ENCODE assay signal across 8 mouse cellular contexts in genomic region chr6:29240806-29241205, GRCm38 (mm10). TPM values are rescaled to one million over a fixed set of nuclear protein-coding genes. Genes with fewer than 3 reads are reported as not detected.
DNase-seq lines count a peak whose midpoint lies in the region; ATAC-seq and TF ChIP-seq lines count a peak whose summit lies in the region.

No protein-coding gene starts in this region.

- intact Hi-C loops in heart, adult 2 months (cut with DNase I) = loop anchor here (1.0 to 2.0 kb wide), 4 partner anchors 24 to 70 kb away; partner anchors contain the start of gene Fam71f2

- TF ChIP-seq EP300 in heart, adult 2 months (IDR thresholded peaks at IDR 0.05; ENCODE audit: insufficient read depth, low read depth, low read length) = no peak

- H3K36me3 ChIP-seq in heart, adult 2 months (ENCODE audit: control insufficient read depth, insufficient read depth, low read length) = no peaks in the 10 kb centered on the region
- H3K36me3 ChIP-seq in heart, embryonic 12.5 days = no peaks in the 10 kb centered on the region
- H3K36me3 ChIP-seq in kidney, embryonic 16.5 days (ENCODE audit: insufficient read depth, low read length) = no peaks in the 10 kb centered on the region
- H3K36me3 ChIP-seq in thymus, adult 2 months (ENCODE audit: control insufficient read depth, insufficient read depth, low read length) = no peaks in the 10 kb centered on the region

- no peaks in the 10 kb centered on the region for H3K27me3 ChIP-seq in heart, adult 2 months (ENCODE audit: control insufficient read depth, insufficient read depth, low read length)
- H3K27me3 ChIP-seq in heart, embryonic 12.5 days (replicated peaks) = no peaks in the 10 kb centered on the region
- no peaks in the 10 kb centered on the region for H3K27me3 ChIP-seq in kidney, embryonic 16.5 days (ENCODE audit: insufficient read depth, low read length)
- H3K27me3 ChIP-seq in thymus, adult 2 months (ENCODE audit: control insufficient read depth, insufficient read depth, low read length) = no peaks in the 10 kb centered on the region

- peak; percentile 88 for TF ChIP-seq CTCF in heart, adult 2 months (IDR thresholded peaks at IDR 0.05)
- TF ChIP-seq CTCF in thymus, adult 2 months (IDR thresholded peaks at IDR 0.05; ENCODE audit: borderline replicate concordance, control insufficient read depth, extremely low read depth, insufficient read depth, low read length, poor library complexity) = peak; percentile 49; the same call in 1 of the 2 replicates

- peaks cover 1% of the 10 kb centered on the region; the same call in 1 of the 2 replicates for H3K4me1 ChIP-seq in heart, adult 2 months (ENCODE audit: control insufficient read depth, insufficient read depth, low read length)
- H3K4me1 ChIP-seq in heart, embryonic 12.5 days (replicated peaks) = 0 out of 2 replicates have a peak, but pooled peaks cover 6% of the 10 kb centered on the region
- H3K4me1 ChIP-seq in kidney, embryonic 16.5 days (ENCODE audit: insufficient read depth, low read length) = no peaks in the 10 kb centered on the region
- no peaks in the 10 kb centered on the region for H3K4me1 ChIP-seq in thymus, adult 2 months (replicated peaks; ENCODE audit: control insufficient read depth, insufficient read depth, low read length)

- no peaks in the 10 kb centered on the region for H3K9me3 ChIP-seq in heart, embryonic 12.5 days (replicated peaks)
- H3K9me3 ChIP-seq in kidney, embryonic 16.5 days (ENCODE audit: low read length) = no peaks in the 10 kb centered on the region

- no peaks in the 10 kb centered on the region for H3K79me2 ChIP-seq in heart, adult 2 months (replicated peaks; ENCODE audit: control insufficient read depth, insufficient read depth, low read length)

- ATAC-seq in heart, embryonic 12.5 days (ENCODE audit: insufficient number of reproducible peaks, low FRiP score) = no peak
- 0 out of 2 replicates have a peak, but pooled peaks have one; percentile 42 for ATAC-seq in kidney, embryonic 16.5 days (ENCODE audit: low FRiP score, low TSS enrichment)
- ATAC-seq in megakaryocyte progenitor cell, adult 5-6 weeks (replicated peaks; ENCODE audit: poor library complexity) = peak; percentile 83

- no peak overlapping the region for H3K4me3 ChIP-seq in heart, adult 2 months
- no peak overlapping the region for H3K4me3 ChIP-seq in heart, embryonic 12.5 days
- no peak overlapping the region for H3K4me3 ChIP-seq in kidney, embryonic 16.5 days (ENCODE audit: low read length)
- no peak overlapping the region for H3K4me3 ChIP-seq in thymus, adult 2 months (ENCODE audit: control insufficient read depth, insufficient read depth, low read length)

- H3K27ac ChIP-seq in heart, adult 2 months = no peak overlapping the region
- H3K27ac ChIP-seq in heart, embryonic 12.5 days (ENCODE audit: poor library complexity, severe bottlenecking) = no peak overlapping the region
- no peak overlapping the region for H3K27ac ChIP-seq in kidney, embryonic 16.5 days (ENCODE audit: low read length)
- H3K27ac ChIP-seq in thymus, adult 2 months (ENCODE audit: control insufficient read depth, insufficient read depth, low read length) = no peak overlapping the region

- 39% methylated on average over 2 of the region's 2 CpGs for WGBS in heart, adult 2 months
- WGBS in heart, embryonic 12.5 days = 29% methylated on average over 2 of the region's 2 CpGs
- WGBS in kidney, embryonic 16.5 days = 60% methylated on average over 2 of the region's 2 CpGs
- 23% methylated on average over 2 of the region's 2 CpGs for WGBS in thymus, adult 2 months

- DNase-seq in heart, adult 2 months = peak; percentile 25 to 47
- DNase-seq in CD4-positive helper T cell, adult 2 months (ENCODE audit: low read depth, low spot score) = peak; percentile 80
- DNase-seq in adrenal gland, postnatal 10 days = peak; percentile 67
- peak; percentile 84 for DNase-seq in embryo, embryonic 10.5 days (ENCODE audit: low spot score)
- DNase-seq in thymus, adult 2 months = peak; percentile 75

- H3K4me2 ChIP-seq in heart, embryonic 12.5 days = no peak overlapping the region
- no peak overlapping the region for H3K4me2 ChIP-seq in kidney, embryonic 16.5 days (replicated peaks; ENCODE audit: low read depth, low read length)

- no peak for TF ChIP-seq POLR2A in heart, adult 2 months (IDR thresholded peaks at IDR 0.05; ENCODE audit: insufficient read depth, low read depth, low read length)
- TF ChIP-seq POLR2A in thymus, adult 2 months (IDR thresholded peaks at IDR 0.05; ENCODE audit: control insufficient read depth, extremely low read depth, insufficient read depth, low read length, poor library complexity) = no peak

- H3K9ac ChIP-seq in heart, adult 2 months (ENCODE audit: low read depth, low read length) = no peak overlapping the region
- H3K9ac ChIP-seq in heart, embryonic 12.5 days = no peak overlapping the region
- no peak overlapping the region for H3K9ac ChIP-seq in kidney, embryonic 16.5 days (replicated peaks; ENCODE audit: low read length)

RNA-seq across cellular contexts. Expression of gene Impdh1, which starts 24.6 kb away (rescaled TPM):
- total RNA-seq in heart, adult 2 months (2021) = 10 to 100 TPM; 17.8 to 18.9 TPM
- polyA plus RNA-seq in heart, adult 2 months (2012; rRNA removed) = 34.2 and 36.3 TPM in 2 replicates
- 39.5 and 40.8 TPM in 2 replicates for polyA plus RNA-seq in heart, embryonic 12.5 days (2016; fragmentation: Nextera tagmentation; extraction: Ambion mirVana)
- total RNA-seq in adrenal gland, postnatal 10 days (2021) = 100 to 1,000 TPM; 351 to 403 TPM
- 49.1 and 50.3 TPM in 2 replicates for polyA plus RNA-seq in kidney, embryonic 16.5 days (2015; fragmentation: Nextera tagmentation; extraction: Ambion mirVana)
- total RNA-seq in megakaryocyte progenitor cell, adult 5-6 weeks (2015) = 56.0 and 76.2 TPM in 2 replicates
- 94.2 and 106 TPM in 2 replicates for total RNA-seq in megakaryocyte progenitor cell, adult 5-6 weeks (2017)
- polyA plus RNA-seq in thymus, adult 2 months (2012; rRNA removed) = 323 and 354 TPM in 2 replicates

RNA-seq across cellular contexts. Expression of gene Hilpda, which starts 31.5 kb away (rescaled TPM):
- 1 to 10 TPM; 5.3 TPM for total RNA-seq in heart, adult 2 months (2021)
- polyA plus RNA-seq in heart, adult 2 months (2012; rRNA removed) = 12.1 and 15.8 TPM in 2 replicates
- polyA plus RNA-seq in heart, embryonic 12.5 days (2016; fragmentation: Nextera tagmentation; extraction: Ambion mirVana) = 22.7 TPM in 2 replicates
- total RNA-seq in adrenal gland, postnatal 10 days (2021) = 10 to 100 TPM in 1 of 2 experiments, 1 to 10 TPM in 1; 9.5 to 14.1 TPM
- 34.9 TPM in 2 replicates for polyA plus RNA-seq in kidney, embryonic 16.5 days (2015; fragmentation: Nextera tagmentation; extraction: Ambion mirVana)
- total RNA-seq in megakaryocyte progenitor cell, adult 5-6 weeks (2015) = 14.3 and 17.8 TPM in 2 replicates
- 7.1 and 10.9 TPM in 2 replicates for total RNA-seq in megakaryocyte progenitor cell, adult 5-6 weeks (2017)
- polyA plus RNA-seq in thymus, adult 2 months (2012; rRNA removed) = 31.3 and 35.9 TPM in 2 replicates

RNA-seq across cellular contexts. Expression of gene Fam71f2, which starts 38.6 kb away (rescaled TPM):
- not detected for total RNA-seq in heart, adult 2 months (2021)
- 0.70 and 1.4 TPM in 2 replicates for polyA plus RNA-seq in heart, adult 2 months (2012; rRNA removed)
- polyA plus RNA-seq in heart, embryonic 12.5 days (2016; fragmentation: Nextera tagmentation; extraction: Ambion mirVana) = 0.26 TPM in 1 of 2 replicates, not detected in the other
- under 1 TPM in 1 of 2 experiments, not detected in 1; 0.70 TPM for total RNA-seq in adrenal gland, postnatal 10 days (2021)
- polyA plus RNA-seq in kidney, embryonic 16.5 days (2015; fragmentation: Nextera tagmentation; extraction: Ambion mirVana) = 0.26 and 0.39 TPM in 2 replicates
- 1.1 TPM in 1 of 2 replicates, not detected in the other for total RNA-seq in megakaryocyte progenitor cell, adult 5-6 weeks (2015)
- total RNA-seq in megakaryocyte progenitor cell, adult 5-6 weeks (2017) = 0.68 TPM in 1 of 2 replicates, not detected in the other
- polyA plus RNA-seq in thymus, adult 2 months (2012; rRNA removed) = 2.5 and 2.7 TPM in 2 replicates
